Mouse (Mus musculus) CD8-positive naive resting alpha-beta T cell, adult 2 months (primary cell): ENCODE results near the gene Fkbp8.
A peak's percentile ranks its signal among the peaks of the same experiment; 100 is the strongest.

Experiments
- DNase-seq, 2 experiments: peaks; one replicate each; pipeline ENCODE4 v3.0.0; 2022; ENCODE audit warnings: low read depth in 2 of 2, low spot score in 2 of 2

Fkbp8 gene

DNA sequence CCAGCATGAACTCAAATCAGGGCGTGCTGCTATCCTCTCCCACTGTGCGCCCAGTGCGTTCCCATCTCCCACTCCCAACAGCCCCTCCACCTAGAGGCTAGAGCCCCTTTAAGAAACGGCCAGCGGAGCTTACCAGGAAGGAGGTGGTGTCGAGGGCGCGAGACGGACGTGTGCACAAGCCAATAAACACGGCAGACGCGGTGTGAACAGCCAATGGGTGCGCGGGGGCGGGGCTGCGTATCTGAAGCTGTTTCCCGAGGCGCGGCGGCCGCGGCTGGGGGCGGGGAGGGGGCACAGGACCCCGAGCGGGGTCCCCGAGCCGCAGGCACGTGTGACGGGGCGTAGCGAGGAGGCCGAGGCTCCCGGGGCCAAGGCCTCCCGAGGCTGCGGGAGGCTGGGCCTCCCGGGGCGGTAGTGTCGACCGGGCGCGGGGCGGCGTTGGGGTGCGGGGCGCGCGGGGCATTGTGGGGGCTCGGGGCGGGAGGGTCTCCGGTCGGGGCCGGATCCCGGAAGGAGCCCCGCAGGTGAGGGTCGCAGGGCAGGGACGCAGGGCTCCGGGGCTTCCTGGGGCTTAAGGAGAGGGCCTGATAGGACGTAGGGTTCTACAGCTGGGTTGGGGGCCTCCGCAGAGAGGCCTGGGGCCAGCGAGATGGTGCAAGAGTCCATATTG lies at the start of gene Fkbp8, which contains the start of gene Kxd1:
Gene Fkbp8 (plus strand): TSS at position 213 of the 670 bp plus-strand sequence.
Gene Kxd1 (minus strand): TSS at position 445 of the 670 bp plus-strand sequence.
- peak; percentile 91 to 96 for DNase-seq

DNA sequence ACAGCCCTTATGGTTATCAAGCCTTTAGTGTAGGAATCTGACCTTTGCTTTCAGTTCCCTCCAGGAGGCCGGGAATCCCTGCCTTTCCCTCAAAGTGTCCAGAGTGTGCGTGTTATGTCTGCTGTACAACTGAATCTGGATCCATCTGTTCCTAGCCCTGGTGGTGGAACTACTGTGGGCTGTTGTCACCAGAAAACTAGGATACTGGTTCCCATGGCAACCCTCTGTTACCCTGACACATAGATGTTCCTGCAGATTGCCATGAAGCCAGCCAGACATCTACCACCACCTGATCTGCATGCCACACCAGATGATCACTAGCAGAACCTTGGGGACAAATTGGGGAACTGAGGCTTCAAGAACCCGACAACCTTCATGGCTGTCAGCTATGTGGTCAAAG lies 45.6 kb upstream of the Fkbp8 start:
- no peak for DNase-seq

DNA sequence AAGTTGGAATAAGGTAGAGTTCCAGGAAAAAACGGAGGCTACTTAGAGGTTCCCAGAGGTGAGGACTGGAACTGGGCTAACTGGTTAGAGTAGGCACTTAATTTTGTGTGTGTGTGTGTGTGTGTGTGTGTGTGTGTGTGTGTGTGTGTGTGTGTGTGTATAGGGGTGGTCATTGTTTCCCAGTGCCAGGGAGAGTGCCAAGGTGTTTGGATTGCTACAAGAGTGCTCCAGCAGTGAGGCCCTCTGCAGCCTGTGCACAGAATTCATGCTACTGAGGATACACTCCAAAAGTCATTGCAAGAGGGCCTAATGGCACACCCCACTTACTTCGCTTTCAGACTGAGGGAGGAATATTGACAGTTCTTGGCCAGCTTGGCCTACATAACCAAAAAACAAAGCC lies 44.6 kb upstream of the Fkbp8 start:
- DNase-seq = no peak

DNA sequence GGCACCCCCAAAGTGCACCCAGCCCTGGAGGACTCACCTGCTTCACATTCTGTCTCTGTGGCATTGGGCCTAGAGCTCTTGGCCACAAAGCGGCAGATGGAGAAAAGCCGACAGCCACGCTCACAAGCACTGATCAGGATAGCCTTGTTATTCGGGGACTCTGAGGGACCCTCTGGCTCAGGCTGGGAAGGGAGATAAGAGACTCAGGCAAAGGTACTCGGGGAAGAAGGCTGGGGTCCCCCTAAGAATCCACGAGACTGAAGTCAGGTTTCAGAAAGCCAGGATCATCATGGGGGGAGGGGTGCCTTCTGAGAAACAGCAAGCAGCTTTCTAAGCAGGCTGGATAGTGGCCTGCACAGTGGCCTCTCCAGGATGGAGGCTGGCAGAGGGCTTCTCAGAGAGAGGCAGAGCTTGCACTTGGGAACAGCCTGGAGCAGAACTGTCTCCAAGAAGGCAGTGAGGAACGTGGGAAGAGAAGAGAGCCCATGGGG lies 41.3 kb upstream of the Fkbp8 start:
- DNase-seq = no peak

DNA sequence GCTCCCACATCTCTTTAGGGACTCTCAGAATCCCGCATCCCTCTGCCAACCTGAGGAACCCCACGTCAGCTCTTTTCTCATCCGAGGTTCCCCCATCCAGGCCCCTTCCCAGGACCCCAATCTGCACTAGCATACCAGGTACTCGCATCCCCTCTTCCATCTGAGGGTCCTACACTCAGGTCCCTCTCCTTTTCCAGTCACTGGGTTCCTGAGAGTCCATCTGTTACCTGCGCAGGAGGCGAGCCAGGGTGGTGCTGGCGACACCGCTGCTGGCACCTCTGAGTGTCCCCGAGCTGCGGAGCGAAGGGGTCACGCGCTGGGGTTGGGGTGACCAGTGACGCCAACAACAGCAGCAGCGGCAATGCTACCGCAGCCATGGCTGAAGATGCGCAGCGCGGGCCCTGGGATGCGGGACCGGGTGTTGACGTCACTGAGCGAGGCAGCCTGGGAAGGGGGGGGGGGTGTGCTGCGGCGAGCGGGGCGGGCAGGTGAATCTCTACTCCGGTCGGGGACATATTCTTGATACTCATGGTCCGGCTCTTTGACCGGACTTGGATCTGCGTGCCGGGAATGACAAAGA lies 40.5 kb upstream of the Fkbp8 start, which contains the start of gene Tmem59l:
Gene Tmem59l (minus strand): TSS at position 418 of the 580 bp plus-strand sequence.
- no peak for DNase-seq

DNA sequence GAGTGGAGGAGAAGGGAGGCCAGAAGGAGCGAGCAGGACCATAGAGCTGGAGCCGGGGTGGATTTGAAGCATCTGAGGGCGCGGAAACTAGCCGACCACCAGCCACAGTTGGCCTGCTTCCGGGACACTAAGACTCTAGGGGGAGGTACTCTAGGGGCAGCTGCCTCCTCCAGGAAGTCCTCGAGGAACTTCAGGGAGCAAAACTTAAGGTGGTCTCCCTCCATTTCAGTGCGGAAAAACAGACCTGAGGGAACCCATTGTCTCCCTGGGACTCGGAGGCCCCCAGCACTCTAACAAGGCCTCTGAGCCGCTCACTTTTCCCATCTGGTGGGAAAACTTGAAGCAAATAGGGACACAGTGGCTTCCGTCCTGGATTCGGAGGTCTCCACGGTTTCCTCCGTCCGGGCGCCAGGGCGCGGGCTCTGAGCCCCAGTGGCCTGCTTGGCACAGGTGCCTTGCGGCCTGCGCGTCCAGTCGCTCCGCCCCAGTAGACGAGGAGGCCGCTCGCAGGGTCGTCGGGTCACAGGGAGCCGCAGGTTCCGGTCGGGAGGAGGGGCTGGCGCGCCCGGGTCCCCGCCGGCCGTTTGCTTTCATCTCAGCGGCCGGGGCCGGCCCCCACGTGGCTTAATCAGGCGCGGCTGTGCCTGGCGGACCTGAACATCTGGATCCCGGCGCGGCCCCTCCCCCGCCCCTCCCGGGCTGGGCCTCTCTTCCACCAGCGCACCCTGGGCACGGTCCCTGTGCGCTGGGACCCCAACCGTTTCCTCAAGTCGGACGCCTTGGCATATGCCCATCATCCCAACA lies 39.3 kb upstream of the Fkbp8 start:
- no peak for DNase-seq

DNA sequence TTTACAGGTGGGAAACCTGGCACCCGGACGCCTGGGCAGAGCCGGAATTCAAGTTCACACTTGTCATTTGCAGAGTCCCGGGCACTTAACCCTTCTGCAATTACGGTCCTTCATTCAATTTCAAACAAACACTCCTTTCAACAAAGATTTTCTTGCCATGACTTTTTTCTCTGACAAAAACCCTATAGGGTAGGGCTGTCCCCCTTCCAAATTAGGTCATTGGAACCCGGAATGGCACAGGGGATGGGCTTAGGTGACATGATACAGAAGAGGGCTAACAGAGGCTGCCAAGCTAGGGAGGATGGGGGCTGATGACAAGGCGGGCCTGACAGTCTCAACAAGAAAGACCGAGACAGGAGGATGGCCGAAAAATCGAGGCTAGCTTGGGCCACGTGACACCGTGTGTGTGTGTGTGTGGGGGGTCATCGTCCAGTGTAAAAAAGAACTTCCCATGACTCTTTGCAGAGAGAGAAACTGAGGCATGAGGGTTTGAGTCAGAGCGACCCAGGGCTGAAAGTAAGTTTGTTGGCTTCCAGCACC lies 38.5 kb upstream of the Fkbp8 start:
- no peak for DNase-seq

DNA sequence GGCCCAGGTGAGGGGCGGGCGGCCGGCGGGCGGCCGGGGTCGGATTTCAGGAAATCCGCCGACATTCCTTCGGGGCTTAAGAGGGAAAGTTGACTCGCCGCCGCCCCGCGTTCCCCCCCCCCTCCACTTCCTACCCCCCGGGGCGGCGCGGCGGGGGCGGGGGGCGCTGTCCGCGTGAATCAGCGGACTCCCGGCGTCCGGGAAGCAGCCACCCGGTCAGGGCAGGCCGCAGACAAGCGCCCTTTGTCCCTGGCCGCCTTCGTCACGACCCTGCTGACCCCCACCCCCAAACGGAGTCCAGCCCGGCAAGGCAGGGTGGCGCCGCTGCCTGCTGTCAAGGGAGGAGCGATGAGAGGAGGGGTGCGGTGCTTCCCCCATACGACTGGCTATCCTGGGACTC lies 37.9 kb upstream of the Fkbp8 start:
- no peak for DNase-seq

DNA sequence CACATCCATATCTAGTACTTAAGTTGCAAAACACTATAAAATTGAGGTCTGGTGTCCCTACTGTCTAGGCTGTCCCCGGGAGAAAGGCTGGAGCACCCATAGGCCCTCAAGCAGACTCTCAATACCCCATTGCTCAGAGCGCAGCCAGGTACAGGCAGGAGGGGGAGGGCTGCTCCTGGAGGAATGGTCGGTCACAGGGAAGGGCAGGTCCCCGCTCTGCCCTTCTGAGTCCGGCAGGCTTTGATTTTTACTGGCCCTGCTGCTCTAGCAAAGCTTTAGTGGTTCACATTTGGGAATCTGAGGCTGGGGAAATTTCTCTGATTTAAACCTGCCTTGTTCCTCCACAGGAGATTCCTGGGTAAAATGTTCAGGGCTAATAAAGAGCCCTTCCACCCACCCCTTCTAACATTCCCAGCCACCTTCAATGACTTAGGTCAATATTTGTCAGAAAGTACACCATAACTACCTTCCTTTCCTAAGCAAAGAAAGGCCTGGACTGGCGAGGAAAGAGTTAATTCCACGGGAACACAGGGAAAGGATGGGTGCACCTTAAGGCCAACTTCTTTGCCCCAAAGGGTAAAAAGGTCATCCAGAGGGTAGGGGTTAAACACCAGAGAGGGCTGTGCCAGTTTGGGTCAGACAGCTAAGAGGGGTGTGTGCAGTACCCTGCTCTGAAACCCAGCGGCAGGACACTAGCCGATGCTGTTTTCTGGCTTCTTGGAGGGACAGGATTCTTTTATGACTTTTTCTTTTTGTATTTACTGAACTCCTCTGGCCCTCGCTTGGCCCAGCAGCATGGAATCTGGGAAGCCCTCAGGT lies 37.3 kb upstream of the Fkbp8 start:
- no peak for DNase-seq

DNA sequence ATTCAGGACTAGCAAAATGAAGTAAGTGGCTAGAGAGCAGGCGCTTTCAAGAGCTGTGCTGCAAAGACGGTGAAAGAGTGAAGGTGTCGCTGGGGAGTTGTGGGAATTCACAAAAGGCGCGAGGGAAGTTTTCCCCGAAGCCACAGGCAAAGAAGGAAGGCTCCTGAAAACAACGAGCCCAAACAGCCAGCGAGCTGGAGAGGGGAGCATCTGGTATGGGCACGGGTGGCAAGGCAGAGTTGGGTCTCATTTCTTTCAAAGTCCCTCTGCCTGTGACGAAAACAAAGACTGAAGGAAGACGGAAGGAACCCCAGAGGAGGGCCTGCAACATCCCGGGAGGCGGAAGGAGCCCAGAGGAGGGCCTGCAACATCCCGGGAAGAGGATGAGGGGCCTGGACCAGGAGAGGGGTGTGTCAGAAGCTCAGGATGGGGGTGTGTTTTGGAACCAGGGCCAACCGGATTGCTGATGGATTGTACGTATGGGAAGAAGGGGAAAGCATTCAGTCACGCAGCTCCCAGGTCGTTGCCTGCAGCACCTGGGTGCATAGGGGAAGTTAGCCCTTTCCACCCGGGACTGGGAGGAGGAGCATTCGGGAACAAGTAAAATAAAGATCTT lies 36.5 kb upstream of the Fkbp8 start:
- DNase-seq = no peak

DNA sequence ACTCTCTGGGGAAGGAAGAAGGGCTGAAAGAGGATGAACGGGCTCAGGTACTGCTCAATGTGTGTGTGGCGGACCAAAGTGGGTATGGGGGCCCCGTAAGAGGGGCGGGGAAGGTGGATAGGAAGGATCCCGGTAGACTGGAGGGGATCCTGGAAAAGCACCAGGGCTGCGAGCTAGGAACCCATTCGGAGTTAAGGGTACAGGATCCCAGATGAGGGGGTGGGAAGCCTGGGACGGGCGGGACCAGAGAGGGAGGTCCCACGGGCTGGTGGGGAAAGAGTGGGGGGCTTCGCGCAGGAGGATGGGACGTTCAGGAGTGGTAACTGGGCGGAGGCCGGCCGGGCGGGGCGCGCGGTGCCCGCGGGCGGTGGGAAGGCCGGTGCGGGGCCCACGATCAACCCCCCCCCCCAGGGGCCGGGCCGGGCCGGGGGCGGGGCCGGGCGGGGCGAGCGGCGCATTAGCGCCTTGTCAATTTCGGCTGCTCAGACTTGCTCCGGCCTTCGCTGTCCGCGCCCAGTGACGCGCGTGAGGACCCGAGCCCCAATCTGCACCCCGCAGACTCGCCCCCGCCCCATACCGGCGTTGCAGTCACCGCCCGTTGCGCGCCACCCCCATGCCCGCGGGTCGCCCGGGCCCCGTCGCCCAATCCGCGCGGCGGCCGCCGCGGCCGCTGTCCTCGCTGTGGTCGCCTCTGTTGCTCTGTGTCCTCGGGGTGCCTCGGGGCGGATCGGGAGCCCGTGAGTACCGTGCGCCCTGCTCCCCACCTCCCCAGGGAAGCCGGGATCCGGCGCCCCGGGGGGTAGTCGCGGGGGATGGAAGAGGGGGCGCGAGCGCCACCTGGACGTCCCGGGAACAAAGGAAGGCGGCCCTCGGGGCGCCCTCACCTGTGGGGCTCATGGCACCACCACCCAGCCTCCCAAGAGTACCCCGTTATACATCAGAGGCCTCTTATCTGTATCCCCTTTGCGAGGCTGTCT lies 34.6 kb upstream of the Fkbp8 start, which contains the start of gene Crlf1:
Gene Crlf1 (plus strand): TSS at position 495 of the 977 bp plus-strand sequence.
- DNase-seq = no peak

DNA sequence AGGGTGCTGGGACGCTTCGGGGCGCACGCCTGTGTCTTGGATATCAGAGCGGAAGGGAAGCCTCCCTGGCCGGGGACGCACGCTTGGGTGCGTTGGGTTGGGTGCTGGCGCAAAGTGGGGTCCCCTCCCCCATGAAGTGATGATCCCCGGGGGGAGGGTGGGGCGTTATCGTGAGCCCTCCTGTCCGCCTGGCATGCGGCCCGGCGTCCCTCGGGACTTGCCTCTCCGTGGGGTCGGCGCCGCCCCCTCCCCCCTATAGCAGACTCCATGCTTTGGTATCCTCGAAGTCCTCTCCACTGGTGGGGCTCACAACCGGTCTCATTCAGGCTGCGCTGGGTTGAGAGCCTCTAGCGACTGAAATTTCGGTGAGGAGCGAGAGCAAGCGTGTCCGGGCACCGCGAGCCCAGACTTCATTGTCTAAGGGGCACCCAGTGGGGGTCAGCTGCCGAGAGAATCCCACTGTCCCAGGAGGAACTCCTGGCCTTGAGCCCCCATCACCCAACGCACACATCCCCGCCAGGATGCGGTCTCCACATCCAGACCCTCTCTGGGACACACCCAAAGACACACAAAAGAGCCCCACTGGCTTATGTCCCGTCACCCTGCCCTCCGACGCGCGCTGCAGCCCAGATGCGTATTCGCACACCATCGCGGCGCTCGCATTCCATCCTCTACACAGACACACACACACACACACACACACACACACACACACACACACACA lies 33.7 kb upstream of the Fkbp8 start:
- DNase-seq = no peak

DNA sequence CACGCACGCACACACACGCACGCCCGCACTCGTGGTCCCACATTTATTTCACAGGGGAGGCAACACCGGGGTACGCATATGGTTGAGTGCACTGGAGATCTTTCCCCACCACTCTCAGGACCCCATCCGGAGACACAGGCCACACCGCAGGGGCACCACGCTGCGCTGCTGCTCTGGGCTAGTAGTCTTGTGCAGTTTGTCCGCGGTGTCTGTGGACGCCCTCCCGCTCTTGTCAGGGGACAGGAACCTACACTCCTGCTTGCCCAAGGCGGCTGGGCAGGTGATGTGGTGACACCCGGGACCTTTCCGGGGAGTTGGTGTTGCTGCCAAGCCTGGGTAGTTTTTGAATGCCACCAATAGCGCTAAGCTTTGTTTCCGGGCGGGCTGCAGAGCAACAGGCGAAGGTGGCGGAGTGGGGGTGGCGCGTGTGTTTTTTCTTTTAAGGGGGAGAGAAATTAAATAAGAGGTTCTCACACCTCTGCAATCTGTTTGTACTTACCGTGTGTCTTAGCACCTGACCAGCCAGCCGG lies 33.0 kb upstream of the Fkbp8 start:
- no peak for DNase-seq

DNA sequence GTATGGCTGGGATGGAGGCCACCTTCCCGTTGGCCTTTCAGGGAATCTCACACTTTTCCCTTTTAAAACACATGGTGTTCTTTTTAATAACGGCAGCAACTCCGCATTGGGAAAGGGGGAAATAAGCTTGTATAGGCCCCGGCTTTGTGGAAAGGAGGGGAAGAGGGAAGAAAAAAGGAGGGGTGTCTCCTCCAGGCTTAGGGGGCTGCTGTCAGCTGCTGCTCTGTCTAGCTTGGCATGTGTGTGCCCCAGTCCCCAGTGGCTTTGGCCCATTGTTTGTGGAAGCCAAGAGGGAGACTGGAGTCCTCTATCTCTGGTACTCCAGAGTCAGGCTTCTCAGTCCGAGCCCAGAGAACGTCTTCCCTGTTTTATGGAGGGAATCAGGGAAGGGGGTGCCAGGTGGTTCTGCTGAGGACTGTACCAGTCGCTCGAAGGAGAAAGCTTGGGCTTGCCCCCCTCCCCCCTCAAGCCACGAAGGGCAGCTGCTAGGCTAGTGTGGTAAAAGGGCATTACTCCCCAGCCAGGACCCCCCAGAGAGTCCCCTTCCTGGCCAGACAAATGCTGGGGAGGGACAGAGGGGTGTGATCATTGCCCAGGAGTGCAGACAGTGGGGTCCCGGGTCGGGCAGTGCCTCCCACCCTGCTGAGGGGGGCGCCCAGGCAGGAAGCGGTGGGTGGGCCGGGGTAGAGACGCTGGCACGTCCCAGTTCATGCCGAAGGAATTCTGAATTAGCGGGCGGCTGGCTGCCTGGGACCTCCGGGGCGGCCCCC lies 32.3 kb upstream of the Fkbp8 start:
- no peak for DNase-seq

DNA sequence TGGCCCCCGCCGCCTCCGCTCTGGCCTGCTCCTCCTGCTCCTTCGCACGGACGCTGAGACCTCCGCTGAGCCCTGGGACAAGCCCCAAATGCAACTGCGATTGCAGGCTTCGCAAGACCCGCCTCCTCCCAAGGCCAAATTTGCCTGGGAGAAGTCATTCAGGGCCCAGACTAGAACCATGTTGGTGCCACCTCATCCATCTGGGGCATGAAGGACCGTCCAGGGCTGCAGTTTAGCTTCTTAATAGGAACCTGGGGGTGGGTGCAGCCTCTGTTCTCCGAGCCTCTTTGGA lies 31.8 kb upstream of the Fkbp8 start:
- DNase-seq = no peak

DNA sequence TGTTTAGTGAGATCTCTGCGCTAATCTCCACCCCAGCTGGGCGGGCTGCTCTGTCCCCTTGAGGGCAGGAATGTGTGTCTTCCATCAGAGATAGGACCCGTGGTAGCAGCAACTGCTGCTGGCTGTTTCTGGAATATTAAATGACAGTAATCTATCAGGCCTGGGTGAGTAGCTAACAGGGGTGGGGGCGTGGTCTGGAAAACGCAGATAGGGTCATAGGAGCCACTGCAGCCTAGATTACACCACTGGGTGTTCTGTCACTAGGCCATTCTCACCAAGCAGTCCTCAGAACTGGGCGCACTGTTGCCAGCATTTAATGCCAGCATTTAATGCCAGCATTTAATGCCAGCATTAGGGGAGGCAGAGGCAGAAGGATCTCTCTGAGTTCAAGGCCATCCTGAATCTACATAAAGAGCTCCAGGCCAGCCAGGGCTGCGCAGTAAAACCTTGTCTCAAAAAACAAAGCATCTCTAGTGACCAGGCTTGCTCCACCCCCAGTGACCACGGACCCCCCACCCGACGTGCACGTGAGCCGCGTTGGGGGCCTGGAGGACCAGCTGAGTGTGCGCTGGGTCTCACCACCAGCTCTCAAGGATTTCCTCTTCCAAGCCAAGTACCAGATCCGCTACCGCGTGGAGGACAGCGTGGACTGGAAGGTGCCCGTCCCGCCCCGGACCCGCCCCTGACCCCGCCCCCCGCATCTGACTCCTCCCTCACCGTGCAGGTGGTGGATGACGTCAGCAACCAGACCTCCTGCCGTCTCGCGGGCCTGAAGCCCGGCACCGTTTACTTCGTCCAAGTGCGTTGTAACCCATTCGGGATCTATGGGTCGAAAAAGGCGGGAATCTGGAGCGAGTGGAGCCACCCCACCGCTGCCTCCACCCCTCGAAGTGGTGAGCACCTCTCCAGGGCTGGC lies 26.9 kb upstream of the Fkbp8 start:
- no peak for DNase-seq
